Mouse (Mus musculus): ENCODE data around the gene Wnt8b. TPM values are rescaled to one million over a fixed set of nuclear protein-coding genes. Genes with fewer than 3 reads are reported as not detected.

Gene Wnt8b
- total RNA-seq, 2 experiments from 2014 or later: not detected

DNA sequence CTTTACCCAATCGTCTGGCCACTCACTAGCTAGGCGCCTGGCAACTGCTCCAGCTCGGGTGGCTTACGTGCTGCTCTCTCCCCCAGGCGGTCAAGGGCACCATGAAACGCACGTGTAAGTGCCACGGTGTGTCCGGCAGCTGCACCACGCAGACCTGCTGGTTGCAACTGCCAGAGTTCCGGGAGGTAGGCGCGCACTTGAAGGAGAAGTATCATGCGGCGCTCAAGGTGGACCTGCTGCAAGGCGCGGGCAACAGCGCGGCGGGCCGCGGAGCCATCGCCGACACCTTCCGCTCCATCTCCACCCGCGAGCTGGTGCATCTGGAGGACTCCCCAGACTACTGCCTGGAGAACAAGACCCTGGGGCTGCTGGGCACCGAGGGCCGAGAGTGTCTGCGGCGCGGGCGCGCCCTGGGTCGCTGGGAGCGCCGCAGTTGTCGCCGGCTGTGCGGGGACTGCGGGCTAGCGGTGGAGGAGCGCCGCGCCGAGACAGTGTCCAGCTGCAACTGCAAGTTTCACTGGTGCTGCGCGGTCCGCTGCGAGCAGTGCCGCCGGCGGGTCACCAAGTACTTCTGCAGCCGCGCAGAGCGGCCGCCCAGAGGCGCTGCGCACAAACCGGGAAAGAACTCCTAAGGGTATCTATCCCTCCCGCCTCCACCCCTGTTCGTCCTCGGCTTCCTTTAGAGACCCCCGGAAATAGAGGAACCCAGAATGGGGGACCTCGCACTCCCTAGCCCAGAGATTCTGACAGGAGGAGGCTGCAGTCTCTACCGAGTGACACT is 18.4 kb downstream of the Wnt8b start:
- DNase-seq: peak; percentile 17 to 29

GRCm38 (mm10) chr19:44512601-44513000 is 19.3 kb downstream of the Wnt8b start:
- DNase-seq: no peak

DNA sequence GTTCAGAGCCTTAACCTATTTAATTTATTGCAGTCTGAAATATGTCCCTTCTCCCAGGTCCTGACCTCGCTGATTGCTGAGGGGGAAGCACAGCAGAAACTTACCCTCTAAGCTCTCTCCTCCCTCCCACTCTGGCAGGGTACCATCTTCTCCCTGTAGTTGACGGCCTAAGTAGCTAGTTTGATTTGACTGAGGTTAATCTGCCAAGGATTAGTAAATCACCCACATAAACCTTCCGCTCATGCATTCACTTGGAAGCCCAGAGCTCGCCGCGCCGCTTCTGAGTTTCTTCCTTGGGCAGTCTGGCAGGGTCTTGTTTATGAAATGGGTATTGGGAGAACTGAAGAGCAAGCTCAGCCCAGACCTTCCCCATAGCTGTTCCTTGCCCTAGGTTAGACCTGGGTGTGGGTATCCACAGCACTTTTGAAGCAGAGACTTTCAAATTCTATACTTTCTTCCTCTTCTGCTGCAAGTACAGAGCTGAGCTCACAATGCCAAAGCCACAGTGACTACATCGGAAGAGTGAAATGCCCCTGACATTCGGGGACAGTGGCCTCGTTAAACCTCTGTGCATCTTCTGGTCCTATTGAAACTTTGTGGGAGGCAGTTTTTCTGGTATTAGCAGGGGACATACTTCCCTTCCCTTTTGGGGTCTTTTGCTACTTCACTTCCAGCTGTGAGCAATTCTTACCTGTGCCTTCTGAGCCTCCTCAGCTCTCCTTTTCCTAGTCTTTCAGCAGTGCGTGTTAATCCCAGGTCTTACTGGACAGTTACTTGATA is 20.0 kb downstream of the Wnt8b start:
- no peak for DNase-seq

- DNase-seq: no peak
These were observed 20.7 kb downstream of the Wnt8b start for GRCm38 (mm10) chr19:44513921-44514482.

- DNase-seq: no peak
These were observed 21.5 kb downstream of the Wnt8b start for GRCm38 (mm10) chr19:44514521-44515451.

GRCm38 (mm10) chr19:44515769-44516168 is 22.5 kb downstream of the Wnt8b start:
- DNase-seq: no peak

DNA sequence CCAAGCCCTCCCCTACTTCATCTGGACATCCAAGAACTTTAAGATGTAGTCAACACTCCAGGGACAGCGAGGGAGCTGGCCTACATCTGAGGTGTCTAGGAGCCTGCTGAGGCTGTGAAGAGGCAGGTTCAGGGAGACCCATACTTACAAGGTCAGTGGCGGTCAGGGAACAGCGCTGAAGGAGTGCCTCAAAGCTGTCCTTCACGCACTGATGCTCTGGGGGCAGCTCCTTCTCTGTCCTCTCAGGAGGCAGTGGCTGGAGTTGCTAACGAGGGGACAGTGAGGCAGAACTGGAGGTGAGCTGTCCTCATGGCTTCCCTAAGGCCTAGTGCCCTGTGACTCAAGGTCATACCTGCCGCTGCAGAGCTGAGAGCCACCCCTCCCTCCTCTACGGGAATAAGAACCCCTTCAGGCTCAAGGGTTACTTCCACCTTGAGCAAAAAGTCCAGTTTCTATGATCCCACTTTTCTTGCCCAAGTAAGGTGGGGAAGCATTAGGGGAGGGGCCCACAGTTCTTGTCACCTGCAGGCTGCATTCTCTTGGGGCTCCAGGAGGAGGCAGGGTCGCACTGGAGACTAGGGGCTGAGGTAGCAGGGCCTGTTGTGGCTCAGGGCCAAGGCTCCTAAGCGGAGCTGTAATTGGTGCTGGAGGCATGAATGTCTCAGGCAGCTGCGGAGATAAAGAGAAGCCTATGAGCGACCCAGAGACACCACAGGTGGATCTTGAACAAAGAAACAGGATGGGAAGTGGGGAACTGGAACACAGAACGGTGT is 24.9 kb downstream of the Wnt8b start:
- DNase-seq: no peak

DNA sequence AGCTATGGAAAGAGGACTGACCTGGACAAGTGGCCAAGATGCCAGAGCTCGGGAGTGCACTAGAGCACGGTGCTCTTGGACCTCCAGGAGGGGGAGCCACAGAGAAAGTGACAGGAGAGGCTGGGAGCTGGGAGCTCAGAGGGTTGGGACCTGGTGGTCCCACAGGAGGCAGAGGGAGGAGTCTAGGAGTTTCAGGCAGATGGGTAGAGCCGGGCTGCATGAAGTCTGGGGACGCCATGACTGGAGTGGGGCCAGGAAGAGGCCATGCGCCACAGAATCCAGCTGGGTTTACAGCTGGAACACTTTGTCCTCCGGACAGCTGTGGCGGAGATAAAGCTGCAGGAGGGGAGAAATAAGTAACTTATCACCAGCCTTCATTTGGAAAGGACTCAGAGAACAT is 25.9 kb downstream of the Wnt8b start:
- DNase-seq: peak; percentile 84 to 86

GRCm38 (mm10) chr19:44525551-44526205 is 32.4 kb downstream of the Wnt8b start:
- no peak for DNase-seq

DNA sequence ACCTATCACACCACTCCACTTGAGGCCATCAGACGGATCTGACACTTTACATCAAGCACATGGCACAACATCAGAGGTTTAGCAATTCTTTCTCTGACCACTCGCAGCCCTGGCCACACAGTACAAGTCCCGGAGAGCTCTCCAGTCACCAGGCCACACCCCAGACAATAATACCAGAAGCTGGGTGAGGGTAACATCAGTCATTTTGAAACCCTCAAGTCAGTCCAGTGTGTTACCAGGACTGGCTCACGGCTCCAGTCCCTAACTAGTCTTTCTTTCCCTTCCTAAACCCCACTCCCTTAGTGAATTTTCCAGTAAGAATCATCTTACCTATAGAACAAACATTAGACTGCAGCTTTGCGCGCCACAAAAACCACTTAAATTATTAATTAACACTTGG is 36.7 kb downstream of the Wnt8b start:
- DNase-seq: no peak

DNA sequence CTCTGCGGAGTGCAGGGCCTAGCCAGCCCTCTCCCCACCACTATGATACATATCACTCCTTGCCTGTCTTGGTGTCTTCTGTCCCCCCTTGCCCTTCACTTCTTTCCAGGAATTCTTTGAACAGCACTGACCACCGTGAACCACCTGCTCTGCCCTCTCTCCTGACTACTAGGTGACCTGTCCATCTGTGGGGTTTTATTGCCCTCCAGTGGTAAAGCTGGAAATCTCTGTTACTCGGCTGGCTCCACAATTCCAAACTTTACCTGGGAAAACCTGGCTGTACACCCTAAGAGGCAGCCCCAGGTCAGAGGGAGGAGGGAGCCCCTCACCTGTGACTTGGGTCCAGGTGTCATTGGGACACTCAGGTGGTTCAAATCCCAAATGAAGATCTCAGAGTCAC is 42.1 kb downstream of the Wnt8b start:
- no peak for DNase-seq

DNA sequence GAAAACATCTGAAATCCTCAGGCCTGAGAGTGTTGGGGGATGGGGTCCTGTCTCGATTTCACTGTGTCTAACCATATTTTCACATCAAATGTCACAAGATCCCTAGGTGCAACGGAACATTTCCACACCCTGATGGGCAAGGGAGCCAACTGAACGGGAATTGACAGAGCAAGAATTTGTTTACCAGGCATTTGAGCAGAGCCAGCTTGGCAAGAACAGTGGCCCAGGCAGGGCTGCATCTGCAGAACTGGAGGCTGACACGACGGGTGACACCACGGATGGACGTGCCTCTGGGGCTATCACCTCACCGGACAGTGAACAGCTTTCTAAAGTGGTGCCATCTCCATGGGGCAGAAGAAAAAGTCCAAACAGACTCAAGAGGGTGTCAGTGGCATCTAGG is 44.1 kb downstream of the Wnt8b start:
- no peak for DNase-seq

- DNase-seq: no peak
These were observed 49.5 kb downstream of the Wnt8b start for GRCm38 (mm10) chr19:44542694-44543178.

DNA sequence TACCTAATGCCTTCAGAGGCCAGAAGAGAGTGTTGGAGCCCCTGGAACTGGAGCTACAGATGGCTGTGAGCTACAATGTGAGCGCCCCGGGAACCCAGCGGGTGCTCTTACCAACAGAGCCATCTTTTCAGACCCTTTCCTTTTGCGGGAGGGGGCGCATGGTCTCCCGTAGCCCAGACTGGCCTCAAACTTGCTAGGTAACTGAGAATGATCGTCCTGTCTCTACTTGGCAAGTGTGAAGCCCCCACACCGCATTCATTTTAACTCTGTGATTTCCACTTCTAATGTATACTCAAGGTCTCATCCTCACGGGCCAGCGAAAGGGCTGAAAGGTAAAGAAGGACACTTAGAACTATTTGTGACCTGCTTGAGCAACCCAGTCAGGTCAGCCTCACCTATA is 51.1 kb downstream of the Wnt8b start:
- peak in 1 of 2 experiments; percentile 24 for DNase-seq

GRCm38 (mm10) chr19:44544775-44545174 is 51.5 kb downstream of the Wnt8b start:
- DNase-seq: peak; percentile 76 to 91

DNA sequence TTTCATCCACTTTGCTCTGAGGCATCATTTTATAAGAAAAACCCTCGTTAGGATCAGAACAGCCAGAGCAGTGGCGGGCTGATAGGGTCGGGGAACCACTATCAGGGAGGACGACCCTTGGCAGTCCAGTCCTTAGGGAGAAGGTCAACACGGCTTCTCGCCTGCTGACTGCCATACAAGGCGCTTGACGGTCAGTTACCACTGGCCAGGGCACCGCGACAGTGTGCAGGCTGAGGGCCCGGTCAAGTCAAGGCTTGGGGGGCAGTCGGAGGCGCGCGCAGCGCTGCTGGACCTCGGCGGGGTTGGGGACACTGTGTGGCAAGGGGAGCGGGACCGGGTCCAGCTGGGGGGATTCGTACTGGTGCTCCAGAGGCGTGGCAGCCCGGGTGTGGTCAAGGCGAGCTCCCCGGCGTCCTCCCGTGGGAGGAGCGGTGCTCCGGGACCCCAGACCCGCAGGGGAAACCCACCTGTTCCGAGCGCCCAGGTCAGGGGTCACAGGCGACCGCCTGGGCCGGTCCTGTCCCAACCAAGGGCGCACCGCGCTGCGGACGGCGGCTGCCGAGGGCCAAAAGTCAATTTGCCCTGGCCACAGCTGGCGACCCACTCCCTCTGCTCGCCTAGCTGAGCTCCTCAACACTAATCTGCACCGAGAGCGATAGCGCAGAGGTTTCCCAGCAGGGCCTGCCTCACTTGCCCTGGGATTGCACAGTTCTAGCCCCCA is 52.2 kb downstream of the Wnt8b start, which contains the start of gene Sec31b:
Gene Sec31b (minus strand): TSS at position 544 of the 721 bp plus-strand sequence.
- peak; percentile 72 to 83 for DNase-seq

- no peak for DNase-seq
These were observed 59.5 kb downstream of the Wnt8b start, which contains the start of gene Gm20538 for GRCm38 (mm10) chr19:44552731-44553130. TSS of gene Gm20538 (minus strand) at chr19:44552831.

DNA sequence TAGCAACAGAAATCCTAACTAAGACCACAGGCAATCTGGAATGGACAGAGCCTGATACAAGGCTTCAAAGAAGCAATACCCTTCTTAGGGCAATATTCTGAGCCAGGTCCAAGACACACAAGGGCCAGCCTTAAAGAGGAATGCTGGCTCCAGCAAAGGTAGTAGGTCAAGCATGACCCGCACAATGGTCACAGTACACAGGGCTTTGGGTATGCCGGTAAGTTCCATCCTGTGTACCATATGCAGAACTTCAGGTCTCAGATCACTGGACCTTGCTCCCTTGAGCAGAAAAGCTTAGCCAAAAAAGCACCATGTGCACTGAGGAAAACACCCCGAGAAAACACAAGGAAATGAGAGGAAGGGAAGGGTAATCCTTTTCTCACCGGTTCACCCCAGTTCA is 60.0 kb downstream of the Wnt8b start:
- no peak for DNase-seq

- no peak for DNase-seq
These were observed 61.2 kb downstream of the Wnt8b start for GRCm38 (mm10) chr19:44554490-44554860.
